Mouse (Mus musculus) layer of hippocampus, adult 2 months (tissue): ENCODE results near the gene Cdk2ap1. TPM values are rescaled to one million over a fixed set of nuclear protein-coding genes. Genes with fewer than 3 reads are reported as not detected.
"Not testable (repeated sequence)": the region's sequence is repeated elsewhere in the genome, so short reads cannot be mapped to it uniquely, and the experiment has no call there.

Experiments used
- DNase-seq, 2 experiments: peaks; one replicate each; pipeline ENCODE4 v3.0.0; 2022; ENCODE audit warnings: low spot score in 2 of 2
- H3K27ac ChIP-seq: fragments of 200-600 bp; 2 replicates; pipeline ENCODE4 v1.8.1; 2022
- H3K4me3 ChIP-seq: fragments of 200-600 bp; 2 replicates; pipeline ENCODE4 v1.8.1; 2022; ENCODE audit warnings: mild to moderate bottlenecking
- CTCF ChIP-seq: fragments of 200-600 bp; conservative IDR thresholded peaks from 2 replicates; pipeline ENCODE4 v1.8.1; 2022; ENCODE audit warnings: antibody characterized with exemption, mild to moderate bottlenecking, moderate library complexity
- long read RNA-seq, 2 experiments: library from polyadenylated mRNA; stranded (forward); transcript quantifications; one replicate each; pipeline ENCODE4 v2.0.0; 2021; ENCODE audit warnings: borderline mapping rate in 2 of 2
- total RNA-seq, 2 experiments: library from RNA; stranded (reverse); gene quantifications; 2 replicates each; pipeline ENCODE4 v1.2.3; 2021

The Cdk2ap1 gene
- 10 to 100 TPM; 83.6 TPM for total RNA-seq
- long read RNA-seq, experiment 1, transcript Cdk2ap1-203 (3 exons, 715 nt): minor isoform, 9 of 65 reads
- long read RNA-seq, experiment 1, transcript Cdk2ap1-201 (4 exons, 1,315 nt): major isoform, 49 of 65 reads
- long read RNA-seq, experiment 1, partial matches to known transcripts: 1 of 65 reads
- long read RNA-seq, experiment 1, other reads (novel, unspliced or antisense): 4 of 65 reads
- long read RNA-seq, experiment 2, transcript Cdk2ap1-203 (3 exons, 715 nt): minor isoform, 7 of 80 reads
- long read RNA-seq, experiment 2, transcript Cdk2ap1-204 (4 exons, 1,286 nt): minor isoform, 6 of 80 reads
- long read RNA-seq, experiment 2, transcript Cdk2ap1-201 (4 exons, 1,315 nt): major isoform, 59 of 80 reads
- long read RNA-seq, experiment 2, partial matches to known transcripts: 0 of 80 reads
- long read RNA-seq, experiment 2, other reads (novel, unspliced or antisense): 7 of 80 reads

DNA sequence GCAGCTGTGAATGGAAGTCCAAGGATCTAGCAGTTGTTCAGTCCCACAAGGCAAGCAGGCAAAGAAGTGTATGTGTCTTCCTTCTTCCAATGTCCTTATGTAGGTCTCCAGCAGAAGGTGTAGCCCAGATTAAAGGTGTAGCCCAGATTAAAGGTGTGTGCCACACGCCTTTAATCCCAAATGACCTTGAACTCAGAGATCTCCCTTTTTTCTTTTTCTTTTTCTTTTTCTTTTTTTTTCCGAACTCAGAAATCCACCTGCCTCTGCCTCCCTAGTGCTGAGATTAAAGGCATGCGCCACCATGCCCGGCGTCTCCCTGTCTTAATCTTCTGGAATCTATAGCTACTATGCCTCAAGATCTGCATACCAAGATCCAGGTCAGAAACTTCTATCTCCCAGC is at the start of gene Cdk2ap1:
Gene Cdk2ap1, minus strand, starts transcription at position 101 of the 400 bp plus-strand sequence.
- not testable (repeated sequence) for DNase-seq, H3K27ac ChIP-seq, H3K4me3 ChIP-seq

DNA sequence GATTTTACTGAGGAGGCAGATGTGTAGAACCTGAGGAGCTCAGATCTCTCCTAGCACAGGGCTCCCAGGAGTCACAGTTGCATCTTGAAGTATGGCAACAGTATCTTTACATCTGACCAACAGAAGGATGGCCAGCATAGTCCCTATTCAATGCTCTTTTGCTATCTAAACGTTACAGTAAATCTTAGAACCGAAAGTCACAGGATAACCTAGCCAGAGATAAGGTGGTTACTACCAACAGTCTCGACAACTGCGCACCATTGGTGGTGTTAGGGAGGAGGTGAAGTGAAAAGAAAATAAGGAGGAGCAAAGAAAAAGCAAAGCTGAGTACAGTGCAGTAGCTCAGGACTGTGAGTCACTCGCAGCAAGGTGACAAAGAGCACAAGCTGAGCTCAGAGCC is 49.3 kb upstream of the Cdk2ap1 start:
- H3K4me3 ChIP-seq: no peak overlapping the region
- no peak overlapping the region for H3K27ac ChIP-seq
- no peak for TF ChIP-seq CTCF
- DNase-seq: no peak

DNA sequence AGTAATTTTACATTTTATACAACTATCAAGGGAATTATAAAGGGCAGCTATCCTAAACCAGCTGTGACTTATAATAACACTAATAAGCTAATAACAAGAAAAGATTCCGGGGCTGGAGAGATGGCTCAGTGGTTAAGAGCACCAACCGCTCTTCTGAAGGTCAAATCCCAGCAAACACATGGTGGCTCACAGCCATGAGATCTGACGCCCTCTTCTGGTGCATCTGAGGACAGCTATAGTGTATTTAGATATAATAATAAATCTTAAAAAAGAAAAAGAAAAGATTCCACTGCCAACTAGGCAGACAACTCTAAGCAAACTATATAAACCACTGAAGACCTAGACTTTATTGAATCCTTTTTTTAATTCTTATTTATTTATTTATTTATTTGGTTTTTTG is 47.9 kb upstream of the Cdk2ap1 start:
- TF ChIP-seq CTCF: peak; percentile 60
- no peak overlapping the region for H3K4me3 ChIP-seq

DNA sequence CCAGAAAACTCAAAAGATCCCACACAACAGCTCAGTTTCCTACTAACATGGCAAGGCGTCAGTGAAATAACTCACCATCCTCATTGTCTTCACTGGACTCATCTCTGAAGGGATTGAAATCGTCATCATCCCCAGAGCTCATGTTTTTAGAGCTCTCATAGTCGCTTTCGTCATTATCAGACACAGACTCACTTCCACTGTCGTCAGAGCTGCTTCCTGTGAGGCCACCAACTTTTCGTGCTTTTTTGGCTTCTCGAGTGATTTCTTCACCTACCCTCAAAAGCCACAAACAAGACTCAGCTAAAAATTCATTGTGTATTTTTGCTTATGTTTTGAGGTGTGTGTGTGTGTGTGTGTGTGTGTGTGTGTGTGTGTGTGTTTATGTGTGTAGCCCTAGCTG is 30.8 kb upstream of the Cdk2ap1 start:
- Histone ChIP-seq H3K27ac (no peak overlapping the region), H3K4me3 (no peak overlapping the region)
- TF ChIP-seq CTCF: no peak
- no peak for DNase-seq

More for the DNA sequence above, 47.9 kb upstream of the Cdk2ap1 start:
- no peak for DNase-seq
- H3K27ac ChIP-seq: no peak overlapping the region

DNA sequence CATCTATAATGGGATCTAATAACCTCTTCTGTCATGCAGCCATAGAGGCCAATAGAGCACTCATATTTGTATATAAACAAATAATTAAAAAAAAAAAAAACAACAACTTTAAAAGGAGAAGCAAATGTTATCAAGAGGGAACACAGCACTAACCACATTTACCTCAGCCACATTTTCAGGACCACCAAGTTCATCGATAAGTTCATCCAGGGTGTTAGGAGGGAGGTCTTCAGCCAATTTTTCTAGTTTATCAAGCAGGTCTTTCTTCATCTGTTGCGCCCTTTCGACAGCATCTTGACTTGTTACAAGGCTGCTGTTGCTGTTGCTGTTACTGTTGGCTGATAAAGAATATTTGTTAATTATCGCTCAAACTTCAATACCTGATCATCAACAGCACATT is 29.5 kb upstream of the Cdk2ap1 start:
- no peak for TF ChIP-seq CTCF
- H3K27ac ChIP-seq: no peak overlapping the region
- DNase-seq: no peak
- H3K4me3 ChIP-seq: no peak overlapping the region

DNA sequence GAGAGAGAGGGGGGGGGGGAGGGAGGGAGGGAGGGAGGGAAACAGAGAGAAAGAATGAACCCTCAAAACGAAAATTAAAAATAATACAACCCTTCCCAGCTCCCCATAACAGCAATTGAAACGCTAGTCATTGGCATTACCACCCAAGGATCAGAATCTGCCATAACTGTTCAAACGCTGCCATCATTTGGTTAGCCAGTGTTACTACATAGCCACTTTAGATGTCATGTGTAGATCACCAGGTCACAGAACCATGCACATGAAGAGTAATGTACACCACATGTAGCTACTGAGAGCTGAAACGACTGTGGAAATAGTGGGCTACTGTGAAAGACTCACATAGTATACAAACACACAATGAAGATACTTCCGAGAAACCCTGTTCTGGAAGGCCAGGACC is 25.1 kb upstream of the Cdk2ap1 start:
- Histone ChIP-seq H3K4me3 (no peak overlapping the region), H3K27ac (no peak overlapping the region)
- DNase-seq: no peak
- TF ChIP-seq CTCF: peak; percentile 66

DNA sequence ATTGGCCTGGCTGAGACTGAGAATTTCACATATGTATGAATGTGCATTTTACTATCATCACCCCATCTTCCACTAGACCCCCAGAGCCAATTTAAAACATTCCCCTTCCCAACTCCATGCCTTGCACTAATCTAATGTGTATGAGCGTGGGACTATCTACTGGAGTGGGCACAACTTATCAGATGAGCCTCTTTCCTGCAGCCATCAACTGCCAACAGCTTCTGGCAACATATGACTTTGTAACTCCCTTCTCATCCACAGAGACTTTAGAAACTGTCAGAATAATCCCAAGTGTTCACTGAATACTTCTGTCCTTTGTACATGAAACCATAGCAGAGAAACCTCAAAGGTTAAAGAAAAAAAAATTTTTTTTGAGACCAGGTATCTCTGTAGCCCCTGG is 17.2 kb upstream of the Cdk2ap1 start:
- no peak overlapping the region for H3K27ac ChIP-seq
- no peak for TF ChIP-seq CTCF
- DNase-seq: no peak
- no peak overlapping the region for H3K4me3 ChIP-seq

DNA sequence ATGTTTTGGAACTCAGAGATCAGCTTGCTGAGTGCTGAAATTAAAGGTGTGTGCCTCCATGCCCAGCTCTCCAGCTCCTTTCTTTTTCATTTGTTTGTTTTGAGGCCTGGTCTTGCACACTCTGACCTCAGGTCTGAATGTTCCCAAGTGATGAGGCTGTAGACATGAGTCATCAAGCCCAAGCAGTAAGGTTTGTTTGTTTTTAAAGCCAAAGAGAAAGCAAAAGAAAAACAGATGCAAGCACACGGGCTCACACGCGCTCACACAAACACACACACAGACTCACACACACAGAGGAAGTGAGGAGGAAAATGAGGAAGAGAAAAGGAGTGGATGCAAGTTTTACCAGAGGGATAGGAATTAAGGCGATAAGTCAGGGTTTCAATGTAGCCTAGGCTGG is 14.3 kb upstream of the Cdk2ap1 start:
- Histone ChIP-seq H3K27ac (no peak overlapping the region), H3K4me3 (no peak overlapping the region)
- DNase-seq: no peak
- no peak for TF ChIP-seq CTCF

DNA sequence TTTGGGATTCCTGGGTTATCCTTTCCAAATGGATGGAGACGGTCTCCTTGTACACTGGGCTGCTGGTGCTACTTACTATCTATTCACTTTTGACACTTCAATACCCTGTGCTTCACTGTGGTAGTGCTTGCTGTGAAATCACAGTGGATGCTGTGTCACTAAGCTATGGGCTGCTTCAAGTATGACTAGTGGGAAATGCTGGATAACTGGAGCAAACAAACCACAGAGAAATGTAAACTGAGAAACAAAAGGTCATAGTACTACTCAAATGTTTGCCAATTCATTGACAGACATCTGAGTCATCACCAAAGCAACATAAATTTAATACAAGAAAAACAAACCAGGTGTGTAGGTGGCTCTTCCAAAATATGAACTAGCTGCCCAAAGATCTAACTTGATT is 13.5 kb upstream of the Cdk2ap1 start:
- H3K4me3 ChIP-seq: no peak overlapping the region
- no peak overlapping the region for H3K27ac ChIP-seq
- no peak for DNase-seq
- TF ChIP-seq CTCF: no peak

DNA sequence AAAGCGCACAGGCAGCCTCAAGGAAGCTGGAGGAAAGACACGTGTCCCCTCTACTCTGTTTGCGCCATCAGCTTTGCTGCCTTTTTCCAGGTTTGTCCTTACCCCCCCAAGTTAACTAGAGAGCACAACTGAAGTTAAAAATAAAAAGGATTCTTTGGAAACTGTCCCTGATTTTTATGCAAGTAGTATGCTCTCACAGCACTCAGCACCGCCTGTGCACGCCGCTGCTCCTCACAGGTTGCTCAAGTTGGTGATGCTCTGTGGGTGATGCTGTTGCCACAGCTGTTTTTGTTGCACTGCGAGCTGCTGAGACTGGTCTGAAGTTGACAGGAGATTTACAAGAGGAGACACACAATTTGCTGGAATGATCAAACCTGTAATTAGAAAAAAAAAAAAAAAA is 11.4 kb upstream of the Cdk2ap1 start:
- Histone ChIP-seq H3K4me3 (no peak overlapping the region), H3K27ac (no peak overlapping the region)
- DNase-seq: no peak
- no peak for TF ChIP-seq CTCF

DNA sequence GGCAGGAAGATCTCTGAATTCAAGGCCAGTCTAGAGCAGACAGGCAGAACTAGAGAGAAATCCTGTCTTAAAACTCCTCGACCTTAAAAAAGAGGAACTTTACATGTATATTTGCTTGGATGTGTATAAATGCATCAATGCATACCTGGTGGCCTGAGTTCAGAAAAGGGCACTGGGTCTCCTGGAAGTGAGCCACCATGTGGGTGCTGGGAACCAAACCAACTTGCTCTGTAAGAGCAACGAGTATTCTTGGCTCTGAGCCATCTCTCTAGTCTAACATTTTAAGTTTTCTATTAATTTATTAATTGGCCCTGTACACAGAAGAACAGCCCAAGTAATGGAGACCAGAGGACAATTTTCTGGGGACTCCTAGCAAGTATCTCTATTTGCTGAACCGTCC is 3.8 kb upstream of the Cdk2ap1 start:
- no peak for TF ChIP-seq CTCF
- no peak overlapping the region for H3K4me3 ChIP-seq
- H3K27ac ChIP-seq: no peak overlapping the region
- no peak for DNase-seq

DNA sequence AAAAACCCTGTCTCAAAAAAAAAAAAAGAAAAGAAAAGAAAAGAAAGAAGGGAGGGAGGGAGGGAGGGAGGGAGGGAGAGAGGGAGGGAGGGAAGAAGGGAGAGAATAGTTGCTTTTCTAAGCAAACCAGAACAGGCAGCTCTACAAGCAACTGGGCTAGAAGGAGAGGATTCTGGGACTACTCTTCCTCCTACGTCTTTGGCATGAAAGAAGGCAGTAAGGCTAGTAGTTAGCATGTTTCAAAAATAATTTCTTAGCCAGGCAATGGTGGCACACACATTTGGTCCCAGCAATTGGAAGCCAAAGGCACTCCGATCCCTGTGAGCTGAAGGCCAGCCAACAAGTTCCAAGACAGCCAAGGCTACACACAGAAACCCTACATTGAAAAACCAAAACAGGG is 2.9 kb upstream of the Cdk2ap1 start:
- DNase-seq: no peak
- H3K4me3 ChIP-seq: no peak overlapping the region
- no peak overlapping the region for H3K27ac ChIP-seq
- TF ChIP-seq CTCF: no peak

DNA sequence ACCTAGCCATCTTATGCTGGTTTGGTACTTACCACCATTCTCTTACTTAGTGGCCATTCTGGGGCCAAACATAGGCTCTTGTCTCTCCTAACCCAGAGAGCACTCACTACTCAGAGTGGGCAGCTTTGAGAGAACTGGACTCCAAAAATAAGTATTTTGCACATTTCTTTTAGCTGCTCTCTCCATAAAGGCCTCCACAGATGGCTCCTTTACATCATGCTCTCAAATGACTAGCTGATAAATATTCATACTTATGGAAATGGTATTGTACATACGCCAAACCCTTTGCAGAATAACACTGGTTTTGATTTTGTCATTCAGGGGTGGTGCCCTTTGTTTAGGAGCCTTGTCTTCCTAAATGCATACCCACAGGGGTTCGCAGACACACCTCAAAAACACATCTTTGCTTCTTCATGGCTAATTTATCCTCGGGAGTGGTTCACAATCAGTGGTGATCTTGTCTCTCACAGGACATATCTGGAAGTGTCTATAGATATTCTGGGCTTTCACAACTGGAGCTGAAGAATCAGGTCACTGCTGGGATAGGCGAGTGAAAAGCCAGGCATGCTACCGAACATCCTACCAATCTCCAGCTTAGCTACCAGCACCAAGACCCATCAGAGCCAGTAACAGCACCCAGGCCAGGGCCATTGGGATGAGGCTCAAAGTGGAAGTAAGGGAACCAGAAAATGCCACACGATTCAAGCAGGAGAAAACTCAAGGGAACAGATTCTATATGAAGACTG is 1.5 kb upstream of the Cdk2ap1 start:
- H3K27ac ChIP-seq: 0 out of 2 replicates have a peak overlapping the region, but pooled peaks have one; percentile 23
- no peak overlapping the region for H3K4me3 ChIP-seq
- DNase-seq: no peak
- no peak for TF ChIP-seq CTCF

DNA sequence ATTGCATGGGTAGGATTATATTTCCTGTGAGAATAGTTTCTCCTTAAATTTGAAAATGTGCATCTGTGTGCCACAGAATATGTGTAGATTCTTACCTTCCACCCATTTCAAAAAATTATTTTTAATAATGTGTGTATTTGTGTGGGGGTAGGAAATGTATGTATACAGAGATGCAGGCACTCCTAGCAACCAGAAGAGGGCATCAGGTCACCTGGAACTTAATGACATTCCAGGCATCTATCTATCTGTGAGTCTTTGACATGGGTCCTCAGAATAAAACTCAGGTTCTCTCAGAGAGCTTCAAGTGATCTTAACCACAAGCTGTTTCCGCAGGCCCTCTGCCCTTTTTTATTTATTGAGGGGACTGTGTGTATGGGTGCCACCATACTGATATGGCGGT is 3.2 kb downstream of the Cdk2ap1 start:
- no peak overlapping the region for H3K27ac ChIP-seq

More for the DNA sequence above, 3.2 kb downstream of the Cdk2ap1 start:
- no peak overlapping the region for H3K4me3 ChIP-seq
- DNase-seq: no peak
- peak; percentile 78 for TF ChIP-seq CTCF
